Mouse (Mus musculus) heart, adult 2 months (tissue): ENCODE data around the gene Garem2. TPM values are rescaled to one million over a fixed set of nuclear protein-coding genes. Genes with fewer than 3 reads are reported as not detected.
A peak's percentile ranks its signal among the peaks of the same experiment; 100 is the strongest.

Experiments used
- DNase-seq, 2 experiments: peaks; one replicate each; pipeline ENCODE4 v3.0.0; 2021
- H3K27ac ChIP-seq: fragments of 200-600 bp; 2 replicates; pipeline ENCODE4 v1.8.1; 2022
- H3K27me3 ChIP-seq: fragments of 200-500 bp; 2 replicates; pipeline ENCODE4 v1.6.1; 2012; ENCODE audit warnings: mild to moderate bottlenecking, low read length, inconsistent platforms, mixed read lengths; ENCODE audit not compliant: control insufficient read depth, insufficient read depth
- H3K36me3 ChIP-seq: fragments of 200-500 bp; 2 replicates; pipeline ENCODE4 v1.6.1; 2012; ENCODE audit warnings: low read length, inconsistent platforms; ENCODE audit not compliant: control insufficient read depth, insufficient read depth
- H3K4me1 ChIP-seq: fragments of 200-500 bp; 2 replicates; pipeline ENCODE4 v1.6.1; 2011; ENCODE audit warnings: low read length; ENCODE audit not compliant: control insufficient read depth, insufficient read depth
- H3K4me3 ChIP-seq: fragments of 200-600 bp; 2 replicates; pipeline ENCODE4 v1.8.1; 2022
- H3K79me2 ChIP-seq: fragments of 200-500 bp; replicated peaks from 2 replicates; pipeline ENCODE4 v1.6.1; 2012; ENCODE audit warnings: mild to moderate bottlenecking, inconsistent platforms, low read length, moderate library complexity, mixed read lengths; ENCODE audit not compliant: control insufficient read depth, insufficient read depth
- H3K9ac ChIP-seq: fragments of 200-500 bp; 2 replicates; pipeline ENCODE4 v1.6.1; 2012; ENCODE audit warnings: low read depth, mild to moderate bottlenecking, control low read depth, inconsistent platforms, low read length, mixed read lengths
- CTCF ChIP-seq: fragments of 200-600 bp; IDR thresholded peaks from 2 replicates; pipeline ENCODE4 v1.8.1; 2022; ENCODE audit warnings: antibody characterized with exemption, mild to moderate bottlenecking, moderate library complexity
- EP300 ChIP-seq: fragments of 200-500 bp; IDR thresholded peaks from 2 replicates; pipeline ENCODE4 v1.6.1; 2011; ENCODE audit warnings: low read depth, low read length, control low read depth; ENCODE audit not compliant: insufficient read depth
- POLR2A ChIP-seq: fragments of 200-500 bp; IDR thresholded peaks from 2 replicates; pipeline ENCODE4 v1.6.1; 2011; ENCODE audit warnings: mild to moderate bottlenecking, low read depth, low read length, control low read depth; ENCODE audit not compliant: insufficient read depth
- WGBS: fragments of 180-500 bp; shearing (Covaris S2); methylation state at CpG from one replicate; pipeline ENCODE4 v1.1.7; 2018; 5-methylcytosine and 5-hydroxymethylcytosine counted together
- intact Hi-C: fragments of 180-260 bp; cut with DNase I; formaldehyde crosslinking; loops from one replicate; pipeline ENCODE4 v1.15.1; 2025
- polyA plus RNA-seq: library from polyadenylated mRNA; depleted of rRNA; stranded (reverse); fragments of >200 nt; gene quantifications from 2 replicates; pipeline ENCODE4 v1.2.3, GENCODE M21; 2012
- total RNA-seq, 2 experiments: library from RNA; stranded (reverse); gene quantifications; 2 replicates each; pipeline ENCODE4 v1.2.3; 2021

Gene Garem2
- total and polyA plus RNA-seq, 3 experiments: 0.07 to 0.23 (median 0.13) TPM

- 87% methylated on average over 2 of the region's 2 CpGs for WGBS
- Histone ChIP-seq H3K27me3 (peaks cover 8% of the 10 kb centered on the region), H3K79me2 (no peaks in the 10 kb centered on the region), H3K4me3 (no peak overlapping the region), H3K9ac (no peak overlapping the region), H3K4me1 (peaks cover under 1% of the 10 kb centered on the region; the same call in 1 of the 2 replicates), H3K36me3 (no peaks in the 10 kb centered on the region), H3K27ac (no peak overlapping the region)
- TF ChIP-seq POLR2A (no peak), EP300 (no peak), CTCF (no peak)
- no peak for DNase-seq
- intact Hi-C loops: loop anchor here (10.0 kb wide), 1 partner anchor 285 kb away; no protein-coding TSS in a partner anchor
These were observed 4.9 kb downstream of the Garem2 start for GRCm38 (mm10) chr5:30109899-30110298.

GRCm38 (mm10) chr5:30110371-30111060 lies 5.6 kb downstream of the Garem2 start:
- H3K36me3 ChIP-seq: no peaks in the 10 kb centered on the region
- H3K9ac ChIP-seq: no peak overlapping the region
- TF ChIP-seq CTCF: no peak
- TF ChIP-seq EP300: no peak
- TF ChIP-seq POLR2A: no peak
- 43% methylated on average over 22 of the region's 22 CpGs for WGBS
- H3K27me3 ChIP-seq: peaks cover 3% of the 10 kb centered on the region; the same call in 1 of the 2 replicates
- H3K79me2 ChIP-seq: no peaks in the 10 kb centered on the region
- no peak overlapping the region for H3K27ac ChIP-seq
- H3K4me3 ChIP-seq: no peak overlapping the region; the same call in 1 of the 2 replicates
- peaks cover 1% of the 10 kb centered on the region; the same call in 1 of the 2 replicates for H3K4me1 ChIP-seq
- peak in 1 of 2 experiments; percentile 15 for DNase-seq
- intact Hi-C loops: loop anchor here (10.0 kb wide), 1 partner anchor 286 kb away; no protein-coding TSS in a partner anchor

- peak; percentile 43 to 57 for DNase-seq
- intact Hi-C loops: loop anchor here (10.0 kb wide), 1 partner anchor 286 kb away; no protein-coding TSS in a partner anchor
- Histone ChIP-seq H3K4me3 (peak overlapping the region; percentile 26), H3K27ac (no peak overlapping the region), H3K36me3 (no peaks in the 10 kb centered on the region), H3K79me2 (no peaks in the 10 kb centered on the region), H3K4me1 (peaks cover 1% of the 10 kb centered on the region; the same call in 1 of the 2 replicates), H3K27me3 (peaks cover 2% of the 10 kb centered on the region; the same call in 1 of the 2 replicates), H3K9ac (no peak overlapping the region)
- TF ChIP-seq EP300: no peak
- TF ChIP-seq CTCF: peak; percentile 55
- no peak for TF ChIP-seq POLR2A
- 7% methylated on average over 18 of the region's 18 CpGs for WGBS
These were observed 6.2 kb downstream of the Garem2 start for GRCm38 (mm10) chr5:30111126-30111525.

GRCm38 (mm10) chr5:30111771-30112170 lies 6.8 kb downstream of the Garem2 start:
- H3K36me3 ChIP-seq: no peaks in the 10 kb centered on the region
- no peaks in the 10 kb centered on the region for H3K79me2 ChIP-seq
- H3K4me3 ChIP-seq: no peak overlapping the region
- DNase-seq: no peak
- no peak overlapping the region for H3K27ac ChIP-seq
- WGBS: 68% methylated on average over 3 of the region's 3 CpGs
- H3K27me3 ChIP-seq: peaks cover 2% of the 10 kb centered on the region; the same call in 1 of the 2 replicates
- TF ChIP-seq POLR2A: no peak
- TF ChIP-seq CTCF: no peak; the same call in 1 of the 2 replicates
- no peak for TF ChIP-seq EP300
- peaks cover 1% of the 10 kb centered on the region; the same call in 1 of the 2 replicates for H3K4me1 ChIP-seq
- H3K9ac ChIP-seq: no peak overlapping the region
- intact Hi-C loops: loop anchor here (10.0 kb wide), 1 partner anchor 287 kb away; no protein-coding TSS in a partner anchor

- Histone ChIP-seq H3K79me2 (no peaks in the 10 kb centered on the region), H3K27me3 (peaks cover 1% of the 10 kb centered on the region; the same call in 1 of the 2 replicates), H3K4me1 (peaks cover 1% of the 10 kb centered on the region; the same call in 1 of the 2 replicates), H3K27ac (no peak overlapping the region), H3K4me3 (no peak overlapping the region), H3K9ac (no peak overlapping the region), H3K36me3 (no peaks in the 10 kb centered on the region)
- DNase-seq: no peak
- 93% methylated on average over 3 of the region's 3 CpGs for WGBS
- TF ChIP-seq CTCF: 0 out of 2 replicates have a peak, but pooled peaks have one; percentile 12
- no peak for TF ChIP-seq POLR2A
- intact Hi-C loops: loop anchor here (10.0 kb wide), 1 partner anchor 288 kb away; no protein-coding TSS in a partner anchor
These were observed 7.6 kb downstream of the Garem2 start for GRCm38 (mm10) chr5:30112533-30113068.
